ENCODE assay signal across 27 mouse cellular contexts in genomic region chr7:68250411-68250810, GRCm38 (mm10). TPM values are rescaled to one million over a fixed set of nuclear protein-coding genes. Genes with fewer than 3 reads are reported as not detected.
DNase-seq lines count a peak whose midpoint lies in the region; ATAC-seq and TF ChIP-seq lines count a peak whose summit lies in the region.
"Had no signal": no experiment of that assay in that cellular context is flagged by ENCODE, and none has a peak within 500 bp of the region (broad histone marks: within the 10 kb centered on the region; RNA-seq: fewer than 3 reads in every experiment).

No protein-coding gene starts in this region.

- ATAC-seq in CD4-positive, CD25-positive, alpha-beta regulatory T cell, adult 4 months, result peak; percentile 88
- ATAC-seq in neutrophil, adult 5-6 weeks (ENCODE audit: extremely low read depth, insufficient number of reproducible peaks, low FRiP score, poor library complexity, severe bottlenecking), result 0 out of 2 replicates have a peak, but pooled peaks have one; percentile 13
- ATAC-seq in megakaryocyte progenitor cell, adult 5-6 weeks (replicated peaks; ENCODE audit: poor library complexity), result no peak
- no peak for ATAC-seq in forebrain, embryonic 16.5 days
- no peak for ATAC-seq in intestine, embryonic 16.5 days
- ATAC-seq: forebrain, embryonic 14.5 days; hindbrain, postnatal 0 days; intestine, postnatal 0 days; Patski had no signal

- no peaks in the 10 kb centered on the region for H3K36me3 ChIP-seq in forebrain, embryonic 16.5 days (ENCODE audit: control insufficient read depth, insufficient read depth)
- no peaks in the 10 kb centered on the region for H3K36me3 ChIP-seq in intestine, embryonic 16.5 days (ENCODE audit: control insufficient read depth, insufficient read depth, low read length)
- H3K36me3 ChIP-seq: embryonic facial prominence, embryonic 15.5 days; forebrain, embryonic 10.5 days; heart, embryonic 10.5 days; hindbrain, embryonic 13.5 days had no signal

- H3K27me3 ChIP-seq in forebrain, embryonic 16.5 days (replicated peaks; ENCODE audit: control insufficient read depth, insufficient read depth, low read length), result no peaks in the 10 kb centered on the region
- H3K27me3 ChIP-seq in intestine, embryonic 16.5 days (replicated peaks; ENCODE audit: control insufficient read depth, insufficient read depth, low read length), result no peaks in the 10 kb centered on the region
- H3K27me3 ChIP-seq: CH12.LX; embryonic facial prominence, embryonic 15.5 days; hindbrain, embryonic 13.5 days; Patski had no signal

- peaks cover 3% of the 10 kb centered on the region; the same call in 1 of the 2 replicates for H3K9me3 ChIP-seq in forebrain, embryonic 16.5 days (ENCODE audit: control insufficient read depth, low read length)
- H3K9me3 ChIP-seq in intestine, embryonic 16.5 days (ENCODE audit: control insufficient read depth, low read length), result peaks cover 4% of the 10 kb centered on the region; the same call in 1 of the 2 replicates
- H3K9me3 ChIP-seq: embryonic facial prominence, embryonic 15.5 days; heart, embryonic 10.5 days; hindbrain, embryonic 13.5 days had no signal

- no peaks in the 10 kb centered on the region for H3K4me1 ChIP-seq in bone marrow macrophage, adult 2 months (ENCODE audit: control insufficient read depth, insufficient read depth, low read length)
- H3K4me1 ChIP-seq in forebrain, embryonic 16.5 days (replicated peaks; ENCODE audit: control insufficient read depth, insufficient read depth, low read length), result no peaks in the 10 kb centered on the region
- no peaks in the 10 kb centered on the region for H3K4me1 ChIP-seq in intestine, embryonic 16.5 days (ENCODE audit: control insufficient read depth, insufficient read depth, low read length)
- H3K4me1 ChIP-seq: embryonic facial prominence, embryonic 15.5 days; forebrain, embryonic 10.5 days; heart, embryonic 10.5 days; hindbrain, embryonic 13.5 days had no signal

- no peak overlapping the region for H3K9ac ChIP-seq in forebrain, embryonic 16.5 days (replicated peaks; ENCODE audit: low read depth, low read length)
- no peak overlapping the region for H3K9ac ChIP-seq in intestine, embryonic 16.5 days (ENCODE audit: low read depth, low read length)
- H3K9ac ChIP-seq: embryonic facial prominence, embryonic 15.5 days; hindbrain, embryonic 13.5 days had no signal

- no peak overlapping the region for H3K4me2 ChIP-seq in forebrain, embryonic 16.5 days (ENCODE audit: low read length)
- no peak overlapping the region for H3K4me2 ChIP-seq in intestine, embryonic 16.5 days (ENCODE audit: low read depth, low read length)
- H3K4me2 ChIP-seq: embryonic facial prominence, embryonic 15.5 days; hindbrain, embryonic 13.5 days had no signal

- 86% methylated on average over 1 of the region's 1 CpGs for WGBS in forebrain, embryonic 16.5 days
- 57% methylated on average over 1 of the region's 1 CpGs for WGBS in intestine, embryonic 16.5 days

- no peak overlapping the region for H3K4me3 ChIP-seq in bone marrow macrophage, adult 2 months (ENCODE audit: insufficient read depth, low read length)
- H3K4me3 ChIP-seq in forebrain, embryonic 16.5 days (replicated peaks; ENCODE audit: low read length), result no peak overlapping the region
- no peak overlapping the region for H3K4me3 ChIP-seq in intestine, embryonic 16.5 days (ENCODE audit: low read length)
- H3K4me3 ChIP-seq: embryonic facial prominence, embryonic 15.5 days; erythroblast, embryonic 14.5 days; forebrain, embryonic 10.5 days; heart, embryonic 10.5 days; hindbrain, embryonic 13.5 days had no signal

- DNase-seq in CD4-positive helper T cell, adult 2 months (ENCODE audit: low read depth, low spot score), result peak; percentile 82
- DNase-seq: adrenal gland, adult 8-10 months; cerebellum, adult 11-12 months; cerebellum, adult 9-10 months; embryo, embryonic 11 days; gastrocnemius, postnatal 36 days; heart, adult 18-20 months; heart, postnatal 10 days; heart, postnatal 4 days had no signal

- no peak for TF ChIP-seq POLR2A in bone marrow macrophage, adult 2 months (IDR thresholded peaks at IDR 0.05; ENCODE audit: borderline replicate concordance, low read depth, low read length)

- no peak for TF ChIP-seq CTCF in bone marrow macrophage, adult 2 months (IDR thresholded peaks at IDR 0.05; ENCODE audit: low read depth, low read length)

- H3K27ac ChIP-seq in bone marrow macrophage, adult 2 months (ENCODE audit: insufficient read depth, low read depth, low read length), result peak overlapping the region; percentile 36
- H3K27ac ChIP-seq in forebrain, embryonic 16.5 days (ENCODE audit: low read length), result no peak overlapping the region
- no peak overlapping the region for H3K27ac ChIP-seq in intestine, embryonic 16.5 days (ENCODE audit: low read length)
- H3K27ac ChIP-seq: embryonic facial prominence, embryonic 15.5 days; forebrain, embryonic 10.5 days; heart, embryonic 10.5 days; hindbrain, embryonic 13.5 days; hindbrain, postnatal 0 days had no signal

RNA-seq across cellular contexts. Expression of gene Pgpep1l, which starts 13.6 kb away (rescaled TPM):
- polyA plus RNA-seq in CD4-positive, CD25-positive, alpha-beta regulatory T cell, adult 4 months (2017; shearing (Covaris generic)), result 1 to 10 TPM; 6.2 to 6.6 TPM
- not detected in 2 replicates for polyA plus RNA-seq in bone marrow macrophage, adult 2 months (2012; ENCODE audit: insufficient read depth, insufficient read length, missing spikeins)
- 1.6 TPM in 1 of 2 replicates, not detected in the other for total RNA-seq in neutrophil, adult 5-6 weeks (2017)
- total RNA-seq in megakaryocyte progenitor cell, adult 5-6 weeks (2015), result not detected in 2 replicates
- not detected in 2 replicates for total RNA-seq in megakaryocyte progenitor cell, adult 5-6 weeks (2017)
- polyA plus RNA-seq in forebrain, embryonic 16.5 days (2015; fragmentation: Nextera tagmentation; extraction: Ambion mirVana), result not detected in 2 replicates
- polyA plus RNA-seq in intestine, embryonic 16.5 days (2015; fragmentation: Nextera tagmentation; extraction: Ambion mirVana), result not detected in 2 replicates
- total RNA-seq: CH12.LX; common myeloid progenitor, adult 5-6 weeks; heart, adult 18-20 months; heart, postnatal 10 days; heart, postnatal 4 days had no signal
- polyA plus RNA-seq: embryonic facial prominence, embryonic 11.5 days; embryonic facial prominence, embryonic 15.5 days; erythroblast, embryonic 14.5 days; forebrain, embryonic 10.5 days; forebrain, embryonic 14.5 days; heart, embryonic 10.5 days; hindbrain, embryonic 13.5 days; hindbrain, postnatal 0 days; intestine, postnatal 0 days; Patski had no signal

RNA-seq across cellular contexts. Expression of gene Fam169b, which starts 23.2 kb away (rescaled TPM):
- 100 to 1,000 TPM; 124 to 148 TPM for polyA plus RNA-seq in CD4-positive, CD25-positive, alpha-beta regulatory T cell, adult 4 months (2017; shearing (Covaris generic))
- not detected in 2 replicates for polyA plus RNA-seq in bone marrow macrophage, adult 2 months (2012; ENCODE audit: insufficient read depth, insufficient read length, missing spikeins)
- total RNA-seq in neutrophil, adult 5-6 weeks (2017), result 50.5 and 52.1 TPM in 2 replicates
- 0.20 and 0.94 TPM in 2 replicates for total RNA-seq in megakaryocyte progenitor cell, adult 5-6 weeks (2015)
- total RNA-seq in megakaryocyte progenitor cell, adult 5-6 weeks (2017), result 0.20 and 0.21 TPM in 2 replicates
- polyA plus RNA-seq in forebrain, embryonic 16.5 days (2015; fragmentation: Nextera tagmentation; extraction: Ambion mirVana), result 0.20 TPM in 1 of 2 replicates, not detected in the other
- 0.33 and 0.42 TPM in 2 replicates for polyA plus RNA-seq in intestine, embryonic 16.5 days (2015; fragmentation: Nextera tagmentation; extraction: Ambion mirVana)
- polyA plus RNA-seq: erythroblast, embryonic 14.5 days had no signal

Comparison
In these comparisons a context has a peak if more than half of its experiments do, and no peak if none do; other contexts are left out.
1. ATAC-seq: peak in CD4-positive, CD25-positive, alpha-beta regulatory T cell, adult 4 months (single experiment) and neutrophil, adult 5-6 weeks (single experiment); none in megakaryocyte progenitor cell, adult 5-6 weeks (single experiment), forebrain, embryonic 16.5 days (single experiment) and intestine, embryonic 16.5 days (single experiment).
2. RNA of gene Fam169b, which starts 23.2 kb away (polyA plus RNA-seq): 124 to 148 TPM in CD4-positive, CD25-positive, alpha-beta regulatory T cell, adult 4 months; 0.33 to 0.42 TPM in intestine, embryonic 16.5 days, 0.20 TPM in forebrain, embryonic 16.5 days and not detected in bone marrow macrophage, adult 2 months; every median in the first group is over 10 times any median in the second.